Comparison of ENCODE assay signal across 9 mouse cellular contexts in genomic region chr4:145199982-145200699, GRCm38 (mm10). TPM values are rescaled to one million over a fixed set of nuclear protein-coding genes. Genes with fewer than 3 reads are reported as not detected.
DNase-seq lines count a peak whose midpoint lies in the region; ATAC-seq and TF ChIP-seq lines count a peak whose summit lies in the region.
"Had no signal": no experiment of that assay in that cellular context is flagged by ENCODE, and none has a peak within 500 bp of the region (broad histone marks: within the 10 kb centered on the region; RNA-seq: fewer than 3 reads in every experiment).

No protein-coding gene starts in this region.

- no peak overlapping the region for H3K4me2 ChIP-seq in limb, embryonic 12.5 days
- H3K4me2 ChIP-seq in heart, embryonic 15.5 days, result peak overlapping the region; percentile 9; the same call in 1 of the 2 replicates
- no peak overlapping the region for H3K4me2 ChIP-seq in hindbrain, postnatal 0 days (ENCODE audit: low read depth, low read length)
- no peak overlapping the region for H3K4me2 ChIP-seq in midbrain, embryonic 15.5 days
- H3K4me2 ChIP-seq: embryonic facial prominence, embryonic 13.5 days had no signal

- H3K27me3 ChIP-seq in limb, embryonic 12.5 days, result no peaks in the 10 kb centered on the region
- H3K27me3 ChIP-seq in limb, embryonic 10.5 days (ENCODE audit: low read depth, poor library complexity, severe bottlenecking), result no peaks in the 10 kb centered on the region
- no peaks in the 10 kb centered on the region for H3K27me3 ChIP-seq in heart, embryonic 15.5 days
- no peaks in the 10 kb centered on the region for H3K27me3 ChIP-seq in liver, adult 2 months (ENCODE audit: control insufficient read depth, insufficient read depth, low read length)
- H3K27me3 ChIP-seq in spleen, adult 2 months (ENCODE audit: control insufficient read depth, insufficient read depth, low read length), result no peaks in the 10 kb centered on the region
- H3K27me3 ChIP-seq in hindbrain, postnatal 0 days (ENCODE audit: insufficient read depth, low read length), result no peaks in the 10 kb centered on the region
- H3K27me3 ChIP-seq in midbrain, embryonic 15.5 days (replicated peaks), result no peaks in the 10 kb centered on the region
- H3K27me3 ChIP-seq: embryonic facial prominence, embryonic 13.5 days had no signal

- WGBS in limb, embryonic 12.5 days, result 29% methylated on average over 11 of the region's 11 CpGs
- 43% methylated on average over 11 of the region's 11 CpGs for WGBS in limb, embryonic 10.5 days
- 15% methylated on average over 11 of the region's 11 CpGs for WGBS in heart, embryonic 15.5 days
- WGBS in liver, adult 2 months, result 11% methylated on average over 11 of the region's 11 CpGs
- 25% methylated on average over 11 of the region's 11 CpGs for WGBS in spleen, adult 2 months
- WGBS in hindbrain, postnatal 0 days, result 52% methylated on average over 11 of the region's 11 CpGs
- WGBS in midbrain, embryonic 15.5 days, result 48% methylated on average over 11 of the region's 11 CpGs

- H3K4me1 ChIP-seq in limb, embryonic 12.5 days (replicated peaks), result peaks cover 6% of the 10 kb centered on the region; the same call in 1 of the 2 replicates
- H3K4me1 ChIP-seq in limb, embryonic 10.5 days, result peaks cover 15% of the 10 kb centered on the region
- H3K4me1 ChIP-seq in heart, embryonic 15.5 days (replicated peaks), result peaks cover 16% of the 10 kb centered on the region
- H3K4me1 ChIP-seq in liver, adult 2 months (ENCODE audit: control insufficient read depth, insufficient read depth, low read length), result peaks cover 11% of the 10 kb centered on the region
- no peaks in the 10 kb centered on the region; the same call in 1 of the 2 replicates for H3K4me1 ChIP-seq in spleen, adult 2 months (ENCODE audit: control insufficient read depth, insufficient read depth, insufficient read length)
- no peaks in the 10 kb centered on the region for H3K4me1 ChIP-seq in hindbrain, postnatal 0 days (ENCODE audit: insufficient read depth, low read length)
- no peaks in the 10 kb centered on the region for H3K4me1 ChIP-seq in midbrain, embryonic 15.5 days

- 0 out of 2 replicates have a peak overlapping the region, but pooled peaks have one; percentile 12 for H3K9ac ChIP-seq in limb, embryonic 12.5 days (replicated peaks)
- H3K9ac ChIP-seq in heart, embryonic 15.5 days, result no peak overlapping the region
- H3K9ac ChIP-seq in liver, adult 2 months (ENCODE audit: low read depth, low read length), result no peak overlapping the region
- H3K9ac ChIP-seq in hindbrain, postnatal 0 days (replicated peaks; ENCODE audit: low read length), result no peak overlapping the region
- H3K9ac ChIP-seq in midbrain, embryonic 15.5 days, result no peak overlapping the region
- H3K9ac ChIP-seq: embryonic facial prominence, embryonic 13.5 days had no signal

- H3K36me3 ChIP-seq in limb, embryonic 12.5 days, result no peaks in the 10 kb centered on the region
- no peaks in the 10 kb centered on the region for H3K36me3 ChIP-seq in limb, embryonic 10.5 days
- H3K36me3 ChIP-seq in heart, embryonic 15.5 days, result no peaks in the 10 kb centered on the region
- no peaks in the 10 kb centered on the region for H3K36me3 ChIP-seq in liver, adult 2 months (ENCODE audit: control insufficient read depth, insufficient read depth, low read length)
- no peaks in the 10 kb centered on the region for H3K36me3 ChIP-seq in spleen, adult 2 months (ENCODE audit: control insufficient read depth, insufficient read depth, low read length)
- H3K36me3 ChIP-seq in hindbrain, postnatal 0 days (ENCODE audit: insufficient read depth, low read length), result no peaks in the 10 kb centered on the region
- no peaks in the 10 kb centered on the region for H3K36me3 ChIP-seq in midbrain, embryonic 15.5 days (replicated peaks)
- H3K36me3 ChIP-seq: embryonic facial prominence, embryonic 13.5 days had no signal

- no peak overlapping the region for H3K4me3 ChIP-seq in limb, embryonic 12.5 days (replicated peaks)
- H3K4me3 ChIP-seq in limb, embryonic 10.5 days, result no peak overlapping the region
- no peak overlapping the region for H3K4me3 ChIP-seq in heart, embryonic 15.5 days
- H3K4me3 ChIP-seq in liver, adult 2 months (ENCODE audit: insufficient read depth, low read depth, low read length), result no peak overlapping the region
- H3K4me3 ChIP-seq in spleen, adult 2 months (ENCODE audit: extremely low read depth, insufficient read depth, insufficient read length), result no peak overlapping the region
- H3K4me3 ChIP-seq in hindbrain, postnatal 0 days (ENCODE audit: low read length), result no peak overlapping the region
- H3K4me3 ChIP-seq in midbrain, embryonic 15.5 days, result no peak overlapping the region
- H3K4me3 ChIP-seq: embryonic facial prominence, embryonic 13.5 days had no signal

- H3K79me2 ChIP-seq in liver, adult 2 months (ENCODE audit: control insufficient read depth, insufficient read depth, low read length), result no peaks in the 10 kb centered on the region

- ATAC-seq in limb, embryonic 12.5 days (ENCODE audit: insufficient number of reproducible peaks, insufficient read depth, low FRiP score, low TSS enrichment, low read depth), result no peak
- ATAC-seq in heart, embryonic 15.5 days (replicated peaks; ENCODE audit: insufficient number of reproducible peaks, insufficient read depth, low FRiP score, low read depth), result peak; percentile 50; the same call in 1 of the 2 replicates
- no peak for ATAC-seq in hindbrain, postnatal 0 days
- ATAC-seq in midbrain, embryonic 15.5 days (replicated peaks), result no peak

- 0 out of 2 replicates have a peak, but pooled peaks have one; percentile 3 for TF ChIP-seq CTCF in liver, adult 2 months (IDR thresholded peaks at IDR 0.05; ENCODE audit: low read depth, low read length)
- TF ChIP-seq CTCF in spleen, adult 2 months (IDR thresholded peaks at IDR 0.05; ENCODE audit: extremely low read depth, insufficient read depth, insufficient read length, insufficient replicate concordance), result no peak
- TF ChIP-seq CTCF in hindbrain, postnatal 0 days (IDR thresholded peaks at IDR 0.05; ENCODE audit: low read depth), result no peak

- DNase-seq in limb, embryonic 10.5 days (ENCODE audit: low spot score), result no peak
- DNase-seq in adrenal gland, postnatal 36 days, result peak; percentile 40 to 62
- DNase-seq in liver, adult 2 months (ENCODE audit: extremely low read depth, low read depth, low spot score), result peak; percentile 78
- DNase-seq in spleen, adult 2 months (ENCODE audit: low read depth in 1 of 2, low spot score in 2 of 2), result no peak
- no peak for DNase-seq in hindbrain, postnatal 0 days (ENCODE audit: low spot score)

- no peak for TF ChIP-seq POLR2A in liver, adult 2 months (IDR thresholded peaks at IDR 0.05; ENCODE audit: extremely low read depth, insufficient read depth, low read length)
- TF ChIP-seq POLR2A in spleen, adult 2 months (IDR thresholded peaks at IDR 0.05; ENCODE audit: low read depth, low read length), result no peak

- no peak overlapping the region for H3K27ac ChIP-seq in limb, embryonic 12.5 days
- no peak overlapping the region for H3K27ac ChIP-seq in limb, embryonic 10.5 days
- H3K27ac ChIP-seq in heart, embryonic 15.5 days, result peak overlapping the region; percentile 64
- H3K27ac ChIP-seq in liver, adult 2 months (replicated peaks; ENCODE audit: insufficient read depth, low read depth, low read length), result peak overlapping the region; percentile 52
- peak overlapping the region; percentile 24; the same call in 1 of the 2 replicates for H3K27ac ChIP-seq in spleen, adult 2 months (ENCODE audit: insufficient read depth, low read length)
- no peak overlapping the region for H3K27ac ChIP-seq in hindbrain, postnatal 0 days
- H3K27ac ChIP-seq in midbrain, embryonic 15.5 days, result no peak overlapping the region
- H3K27ac ChIP-seq: embryonic facial prominence, embryonic 13.5 days had no signal

- H3K9me3 ChIP-seq in limb, embryonic 12.5 days, result no peaks in the 10 kb centered on the region
- no peaks in the 10 kb centered on the region for H3K9me3 ChIP-seq in limb, embryonic 10.5 days (replicated peaks)
- H3K9me3 ChIP-seq in heart, embryonic 15.5 days (replicated peaks), result no peaks in the 10 kb centered on the region
- no peaks in the 10 kb centered on the region for H3K9me3 ChIP-seq in hindbrain, postnatal 0 days (ENCODE audit: low read length)
- H3K9me3 ChIP-seq in midbrain, embryonic 15.5 days, result no peaks in the 10 kb centered on the region
- H3K9me3 ChIP-seq: embryonic facial prominence, embryonic 13.5 days had no signal

RNA-seq across cellular contexts. Expression of gene Vps13d, which starts 5.3 kb away (rescaled TPM):
- 10.1 and 11.6 TPM in 2 replicates for polyA plus RNA-seq in limb, embryonic 12.5 days (2016; fragmentation: Nextera tagmentation; extraction: Ambion mirVana)
- polyA plus RNA-seq in limb, embryonic 10.5 days (2016; fragmentation: Nextera tagmentation; extraction: Ambion mirVana), result 6.3 and 8.7 TPM in 2 replicates
- total RNA-seq in adrenal gland, postnatal 36 days (2021), result 10 to 100 TPM; 59.1 to 83.2 TPM
- 6.9 and 7.3 TPM in 2 replicates for polyA plus RNA-seq in heart, embryonic 15.5 days (2015; fragmentation: Nextera tagmentation; extraction: Ambion mirVana)
- total RNA-seq in liver, adult 2 months (2014; rRNA removed), result 32.4 and 36.2 TPM in 2 replicates
- polyA plus RNA-seq in liver, adult 2 months (2012; rRNA removed), result 11.6 and 13.3 TPM in 2 replicates
- 10.2 and 12.1 TPM in 2 replicates for polyA plus RNA-seq in spleen, adult 2 months (2012; rRNA removed)
- total RNA-seq in hindbrain, postnatal 0 days (2014; rRNA removed), result 32.8 and 35.3 TPM in 2 replicates
- 7.8 and 8.6 TPM in 2 replicates for polyA plus RNA-seq in hindbrain, postnatal 0 days (2015; fragmentation: Nextera tagmentation; extraction: Ambion mirVana)
- polyA plus RNA-seq in midbrain, embryonic 15.5 days (2015; fragmentation: Nextera tagmentation; extraction: Ambion mirVana), result 9.6 and 11.1 TPM in 2 replicates

RNA-seq across cellular contexts. Expression of gene Tnfrsf1b, which starts 46.5 kb away (rescaled TPM):
- polyA plus RNA-seq in limb, embryonic 12.5 days (2016; fragmentation: Nextera tagmentation; extraction: Ambion mirVana), result 2.1 and 2.5 TPM in 2 replicates
- 1.9 and 2.1 TPM in 2 replicates for polyA plus RNA-seq in limb, embryonic 10.5 days (2016; fragmentation: Nextera tagmentation; extraction: Ambion mirVana)
- total RNA-seq in adrenal gland, postnatal 36 days (2021), result 1 to 10 TPM; 7.6 to 9.7 TPM
- polyA plus RNA-seq in heart, embryonic 15.5 days (2015; fragmentation: Nextera tagmentation; extraction: Ambion mirVana), result 2.9 and 6.0 TPM in 2 replicates
- total RNA-seq in liver, adult 2 months (2014; rRNA removed), result 10.8 and 14.9 TPM in 2 replicates
- 16.8 and 16.9 TPM in 2 replicates for polyA plus RNA-seq in liver, adult 2 months (2012; rRNA removed)
- polyA plus RNA-seq in spleen, adult 2 months (2012; rRNA removed), result 45.9 and 63.4 TPM in 2 replicates
- 7.3 and 36.8 TPM in 2 replicates for total RNA-seq in hindbrain, postnatal 0 days (2014; rRNA removed)
- polyA plus RNA-seq in hindbrain, postnatal 0 days (2015; fragmentation: Nextera tagmentation; extraction: Ambion mirVana), result 2.5 and 2.9 TPM in 2 replicates
- 3.1 and 4.3 TPM in 2 replicates for polyA plus RNA-seq in midbrain, embryonic 15.5 days (2015; fragmentation: Nextera tagmentation; extraction: Ambion mirVana)

Comparison
In these comparisons a context has a peak if more than half of its experiments do, and no peak if none do; other contexts are left out.
1. H3K27ac ChIP-seq: peak in heart, embryonic 15.5 days (single experiment), liver, adult 2 months (single experiment) and spleen, adult 2 months (single experiment); none in limb, embryonic 12.5 days (single experiment), limb, embryonic 10.5 days (single experiment), hindbrain, postnatal 0 days (single experiment) and midbrain, embryonic 15.5 days (single experiment).
2. DNase-seq: peak in adrenal gland, postnatal 36 days (2 of 2) and liver, adult 2 months (single experiment); none in limb, embryonic 10.5 days (single experiment), spleen, adult 2 months (0 of 2) and hindbrain, postnatal 0 days (single experiment).